Mouse (Mus musculus): ENCODE results near the gene Cdk19. TPM values are rescaled to one million over a fixed set of nuclear protein-coding genes. Genes with fewer than 3 reads are reported as not detected.

The Cdk19 gene
- total RNA-seq (2023): 50.3 to 53.5 TPM (median 53.0 TPM) in 4 replicates

GRCm38 (mm10) chr10:40339351-40339964, at the start of gene Cdk19:
TSS of gene Cdk19 (plus strand) at chr10:40339564.

GRCm38 (mm10) chr10:40302140-40302985, 37.0 kb upstream of the Cdk19 start, which contains the start of gene Amd1:
TSS of gene Amd1 (minus strand) at chr10:40302186.

Other genes starting within 250 kb of the Cdk19 start
- 9.0 to 13.1 TPM (median 10.1 TPM) in 4 replicates for gene Slc16a10, start 197.3 kb upstream of the Cdk19 start, total RNA-seq (2023)
- gene Rpf2, start 92.5 kb upstream of the Cdk19 start, total RNA-seq (2023): 16.3 to 22.5 TPM (median 19.1 TPM) in 4 replicates
- gene Gtf3c6, start 81.5 kb upstream of the Cdk19 start, total RNA-seq (2023): 23.2 to 31.2 TPM (median 27.4 TPM) in 4 replicates
- gene Amd1, start 37.4 kb upstream of the Cdk19 start, total RNA-seq (2023): 39.3 to 47.1 TPM (median 42.1 TPM) in 4 replicates
- gene Slc22a16, start 230.8 kb downstream of the Cdk19 start, total RNA-seq (2023): not detected in 4 replicates